ENCODE assay signal across 10 mouse cellular contexts in genomic region chr16:31936568-31936967, GRCm38 (mm10). TPM values are rescaled to one million over a fixed set of nuclear protein-coding genes. Genes with fewer than 3 reads are reported as not detected.
"Had no signal": no experiment of that assay in that cellular context is flagged by ENCODE, and none has a peak within 500 bp of the region (broad histone marks: within the 10 kb centered on the region; RNA-seq: fewer than 3 reads in every experiment).

No protein-coding gene starts in this region.

- H3K4me2 ChIP-seq: liver, embryonic 12.5 days; stomach, embryonic 15.5 days had no signal

- H3K4me3 ChIP-seq: limb, embryonic 10.5 days; liver, embryonic 12.5 days; stomach, embryonic 15.5 days had no signal

- H3K9me3 ChIP-seq: limb, embryonic 10.5 days; stomach, embryonic 15.5 days had no signal

- H3K27ac ChIP-seq: limb, embryonic 10.5 days; liver, embryonic 12.5 days; stomach, embryonic 15.5 days had no signal

- DNase-seq: kidney, adult 2 months; kidney, postnatal 25 days; lung, postnatal 36 days; right cerebral cortex, postnatal 14 days; thymus, postnatal 36 days had no signal

- ATAC-seq: liver, embryonic 12.5 days; midbrain, embryonic 16.5 days had no signal

- H3K36me3 ChIP-seq: limb, embryonic 10.5 days; liver, embryonic 12.5 days; stomach, embryonic 15.5 days had no signal

- H3K9ac ChIP-seq: liver, embryonic 12.5 days; stomach, embryonic 15.5 days had no signal

RNA-seq across cellular contexts. Expression of gene Pigz, which starts 2.9 kb away (rescaled TPM):
- total RNA-seq: megakaryocyte progenitor cell, adult 5-6 weeks had no signal

RNA-seq across cellular contexts. Expression of gene Meltf, which starts 58.0 kb away (rescaled TPM):
- total RNA-seq: megakaryocyte progenitor cell, adult 5-6 weeks had no signal
